Mouse (Mus musculus): ENCODE measurements around the gene Veph1. TPM values are rescaled to one million over a fixed set of nuclear protein-coding genes. Genes with fewer than 3 reads are reported as not detected.
"Not testable (repeated sequence)": the region's sequence is repeated elsewhere in the genome, so short reads cannot be mapped to it uniquely, and the experiment has no call there.

Veph1 gene
- polyA plus RNA-seq, 1 experiment from 2014 or later = 10.5 TPM

DNA sequence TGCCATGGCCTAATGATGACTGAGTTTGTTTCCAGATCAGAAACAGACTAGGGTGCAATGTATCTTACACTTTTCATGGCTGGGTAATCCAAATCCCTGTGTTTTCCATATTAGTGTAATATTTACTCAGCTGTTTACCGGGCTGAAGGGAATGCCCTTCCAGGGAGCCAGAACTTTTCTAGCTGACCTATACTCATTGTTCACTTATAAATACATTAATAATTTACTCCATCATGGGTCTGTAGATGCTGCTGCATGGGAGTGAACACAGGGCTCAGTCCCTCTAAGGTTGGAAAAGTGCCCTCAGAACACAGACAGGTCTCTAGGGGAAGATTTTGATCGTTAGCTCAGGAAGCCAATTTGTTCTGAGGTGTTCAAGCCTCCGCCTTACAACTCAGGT is 1.9 kb downstream of the Veph1 start:
- peak overlapping the region; percentile 89 for H3K27ac ChIP-seq (replicated peaks)
- DNase-seq (ENCODE audit: low spot score) = no peak

GRCm38 (mm10) chr3:66292356-66292946 is 4.2 kb downstream of the Veph1 start:
- 11% methylated on average over 20 of the region's 20 CpGs for WGBS
- peaks cover 44% of the 10 kb centered on the region for H3K4me1 ChIP-seq
- peak overlapping the region; percentile 85 for H3K27ac ChIP-seq (replicated peaks)
- H3K27me3 ChIP-seq (ENCODE audit: low read depth, poor library complexity, severe bottlenecking) = no peaks in the 10 kb centered on the region
- DNase-seq (ENCODE audit: low spot score) = peak; percentile 69
- 0 out of 2 replicates have a peak, but pooled peaks cover 4% of the 10 kb centered on the region for H3K36me3 ChIP-seq
- H3K4me3 ChIP-seq = peak overlapping the region; percentile 40
- no peaks in the 10 kb centered on the region; the same call in 1 of the 2 replicates for H3K9me3 ChIP-seq (replicated peaks)

More for the DNA sequence above, 1.9 kb downstream of the Veph1 start:
- 86% methylated on average over 3 of the region's 3 CpGs for WGBS
- no peaks in the 10 kb centered on the region for H3K9me3 ChIP-seq (replicated peaks)
- H3K4me3 ChIP-seq = no peak overlapping the region
- 0 out of 2 replicates have a peak, but pooled peaks cover 4% of the 10 kb centered on the region for H3K36me3 ChIP-seq
- no peaks in the 10 kb centered on the region for H3K27me3 ChIP-seq (ENCODE audit: low read depth, poor library complexity, severe bottlenecking)
- H3K4me1 ChIP-seq = peaks cover 44% of the 10 kb centered on the region

DNA sequence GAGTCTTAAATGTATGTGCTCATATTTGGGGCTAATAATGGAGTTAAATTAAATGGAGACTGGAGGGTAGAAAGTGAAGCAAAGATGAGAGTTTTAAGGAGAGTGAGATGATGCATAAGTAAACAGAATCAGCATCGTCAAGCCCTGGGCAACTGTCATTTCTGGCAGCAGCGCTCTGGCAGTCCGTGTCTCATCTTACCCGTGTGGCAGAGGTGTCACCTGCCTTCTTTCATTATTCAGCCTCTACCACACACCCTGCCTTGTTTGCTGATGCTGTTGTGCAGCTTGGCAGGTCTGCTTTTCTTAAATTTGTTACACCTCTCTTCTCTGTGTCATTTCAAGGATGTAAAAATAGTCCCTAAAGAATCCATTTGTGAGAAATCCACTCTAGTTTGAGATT is 33.4 kb downstream of the Veph1 start:
- H3K4me3 ChIP-seq = no peak overlapping the region
- no peak overlapping the region for H3K27ac ChIP-seq (replicated peaks)
- WGBS = 82% methylated on average over 4 of the region's 4 CpGs
- no peaks in the 10 kb centered on the region for H3K9me3 ChIP-seq (replicated peaks)
- DNase-seq (ENCODE audit: low spot score) = no peak
- no peaks in the 10 kb centered on the region for H3K27me3 ChIP-seq (ENCODE audit: low read depth, poor library complexity, severe bottlenecking)
- no peaks in the 10 kb centered on the region for H3K4me1 ChIP-seq
- H3K36me3 ChIP-seq = no peaks in the 10 kb centered on the region

DNA sequence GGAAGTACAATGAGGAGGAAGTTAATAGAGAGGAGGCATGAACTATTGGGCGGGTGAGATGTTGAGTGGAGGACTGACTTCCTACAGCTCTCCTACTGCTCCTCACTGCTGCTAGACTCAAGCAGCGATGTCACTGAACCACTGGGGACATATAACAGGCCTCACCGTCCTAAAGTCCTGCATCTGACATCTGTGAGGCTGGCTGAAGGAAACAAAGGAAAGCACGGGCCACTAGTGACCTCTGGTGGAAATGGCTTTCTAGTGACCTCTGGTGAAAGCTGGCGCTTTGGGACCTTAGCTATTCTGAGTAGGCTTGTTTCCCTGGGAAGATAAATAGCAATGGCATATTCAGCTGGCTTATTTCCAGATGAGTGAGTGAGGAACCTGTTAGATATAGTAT is 34.3 kb downstream of the Veph1 start:
- H3K27ac ChIP-seq (replicated peaks) = no peak overlapping the region
- no peaks in the 10 kb centered on the region for H3K27me3 ChIP-seq (ENCODE audit: low read depth, poor library complexity, severe bottlenecking)
- no peaks in the 10 kb centered on the region for H3K4me1 ChIP-seq
- no peak overlapping the region for H3K4me3 ChIP-seq
- no peaks in the 10 kb centered on the region for H3K36me3 ChIP-seq
- no peaks in the 10 kb centered on the region for H3K9me3 ChIP-seq (replicated peaks)
- peak; percentile 39 for DNase-seq (ENCODE audit: low spot score)
- WGBS = 42% methylated on average over 5 of the region's 5 CpGs

DNA sequence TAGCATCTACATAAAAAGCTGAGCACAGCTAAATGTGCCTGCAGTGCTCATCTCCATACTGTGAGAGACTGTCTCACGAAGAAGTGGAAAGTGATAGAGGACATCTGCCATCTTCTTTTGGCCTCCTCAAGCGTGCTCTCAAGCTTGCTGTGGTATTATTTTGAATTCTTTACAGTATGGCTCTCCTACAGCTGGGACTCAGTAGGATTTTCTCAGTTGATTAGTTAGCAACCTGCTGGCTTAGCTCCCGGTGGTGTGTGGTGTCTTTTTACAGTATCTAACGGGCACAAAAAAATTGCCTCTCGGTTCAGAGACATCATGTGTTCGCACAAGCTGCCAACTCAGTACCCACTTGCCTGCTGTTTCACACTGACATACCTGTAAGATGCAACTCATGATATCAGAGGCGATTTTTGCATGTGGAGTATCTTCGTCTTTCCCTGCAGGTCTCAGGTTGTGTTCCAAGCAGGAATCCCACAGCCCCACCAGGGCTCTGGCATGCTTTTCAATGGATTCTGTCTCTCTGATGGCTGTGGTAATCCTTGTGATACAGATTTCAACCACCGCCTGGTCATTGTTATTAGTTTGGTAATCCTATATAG is 42.0 kb downstream of the Veph1 start:
- Histone ChIP-seq H3K36me3 (no peaks in the 10 kb centered on the region), H3K27me3 (ENCODE audit: low read depth, poor library complexity, severe bottlenecking) (no peaks in the 10 kb centered on the region), H3K27ac (replicated peaks) (no peak overlapping the region), H3K4me1 (no peaks in the 10 kb centered on the region), H3K4me3 (no peak overlapping the region), H3K9me3 (replicated peaks) (no peaks in the 10 kb centered on the region)
- no peak for DNase-seq (ENCODE audit: low spot score)
- 86% methylated on average over 9 of the region's 9 CpGs for WGBS

- DNase-seq (ENCODE audit: low spot score) = no peak
- 88% methylated on average over 7 of the region's 7 CpGs for WGBS
- no peak overlapping the region for H3K27ac ChIP-seq (replicated peaks)
These were observed 44.8 kb downstream of the Veph1 start for GRCm38 (mm10) chr3:66251842-66252241.

DNA sequence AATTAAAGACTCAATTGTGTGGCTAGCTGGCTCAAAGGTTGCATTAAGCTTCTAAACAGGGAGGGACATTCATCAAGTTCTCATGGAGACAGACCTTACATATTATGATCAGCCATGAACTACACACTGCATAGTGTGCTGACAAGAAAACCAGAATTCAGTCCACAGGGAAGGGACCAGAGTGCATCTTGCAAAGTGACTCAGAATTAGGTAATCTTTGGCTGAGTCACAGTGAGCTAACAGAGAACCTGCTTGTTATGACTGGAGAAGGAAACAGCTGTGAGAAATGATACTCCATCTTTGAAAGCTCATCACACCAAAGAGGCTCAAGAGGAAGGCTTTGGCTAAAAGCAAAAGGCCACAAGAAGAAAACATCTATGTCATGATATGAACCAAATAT is 56.2 kb downstream of the Veph1 start:
- no peaks in the 10 kb centered on the region for H3K36me3 ChIP-seq
- no peaks in the 10 kb centered on the region for H3K27me3 ChIP-seq (ENCODE audit: low read depth, poor library complexity, severe bottlenecking)
- no peak overlapping the region for H3K27ac ChIP-seq (replicated peaks)
- no peaks in the 10 kb centered on the region for H3K9me3 ChIP-seq (replicated peaks)
- no peak overlapping the region for H3K4me3 ChIP-seq
- no peaks in the 10 kb centered on the region for H3K4me1 ChIP-seq
- no peak for DNase-seq (ENCODE audit: low spot score)

More at GRCm38 (mm10) chr3:66251842-66252241, 44.8 kb downstream of the Veph1 start:
- Histone ChIP-seq H3K4me1 (no peaks in the 10 kb centered on the region), H3K9me3 (replicated peaks) (no peaks in the 10 kb centered on the region), H3K4me3 (no peak overlapping the region), H3K36me3 (no peaks in the 10 kb centered on the region), H3K27me3 (ENCODE audit: low read depth, poor library complexity, severe bottlenecking) (no peaks in the 10 kb centered on the region)

- H3K27me3 ChIP-seq (ENCODE audit: low read depth, poor library complexity, severe bottlenecking); H3K4me3 ChIP-seq; DNase-seq (ENCODE audit: low spot score); H3K9me3 ChIP-seq (replicated peaks); H3K4me1 ChIP-seq; H3K36me3 ChIP-seq; H3K27ac ChIP-seq (replicated peaks): not testable (repeated sequence)
- WGBS = 52% methylated on average over 4 of the region's 4 CpGs
These were observed 60.3 kb downstream of the Veph1 start for GRCm38 (mm10) chr3:66236234-66236871.

GRCm38 (mm10) chr3:66224931-66225537 is 71.6 kb downstream of the Veph1 start:
- Histone ChIP-seq H3K4me3 (no peak overlapping the region), H3K36me3 (peaks cover 5% of the 10 kb centered on the region), H3K27me3 (ENCODE audit: low read depth, poor library complexity, severe bottlenecking) (peaks cover 45% of the 10 kb centered on the region), H3K9me3 (replicated peaks) (no peaks in the 10 kb centered on the region), H3K4me1 (peaks cover 23% of the 10 kb centered on the region), H3K27ac (replicated peaks) (no peak overlapping the region)
- WGBS = 87% methylated on average over 15 of the region's 15 CpGs
- no peak for DNase-seq (ENCODE audit: low spot score)

- Histone ChIP-seq H3K36me3 (peaks cover 5% of the 10 kb centered on the region), H3K27ac (replicated peaks) (peak overlapping the region; percentile 88), H3K4me1 (peaks cover 31% of the 10 kb centered on the region), H3K27me3 (ENCODE audit: low read depth, poor library complexity, severe bottlenecking) (peaks cover 64% of the 10 kb centered on the region), H3K4me3 (peak overlapping the region; percentile 74), H3K9me3 (replicated peaks) (no peaks in the 10 kb centered on the region)
- WGBS = under 1% methylated on average over 11 of the region's 11 CpGs
- peak; percentile 55 for DNase-seq (ENCODE audit: low spot score)
These were observed 75.4 kb downstream of the Veph1 start for GRCm38 (mm10) chr3:66221243-66221611.

- Histone ChIP-seq H3K27ac (replicated peaks) (peak overlapping the region; percentile 88), H3K9me3 (replicated peaks) (no peaks in the 10 kb centered on the region), H3K27me3 (ENCODE audit: low read depth, poor library complexity, severe bottlenecking) (peaks cover 64% of the 10 kb centered on the region), H3K36me3 (peaks cover 5% of the 10 kb centered on the region), H3K4me3 (peak overlapping the region; percentile 74), H3K4me1 (peaks cover 31% of the 10 kb centered on the region)
- peak; percentile 69 for DNase-seq (ENCODE audit: low spot score)
- under 1% methylated on average over 54 of the region's 54 CpGs for WGBS
These were observed 75.9 kb downstream of the Veph1 start for GRCm38 (mm10) chr3:66220554-66221242.

DNA sequence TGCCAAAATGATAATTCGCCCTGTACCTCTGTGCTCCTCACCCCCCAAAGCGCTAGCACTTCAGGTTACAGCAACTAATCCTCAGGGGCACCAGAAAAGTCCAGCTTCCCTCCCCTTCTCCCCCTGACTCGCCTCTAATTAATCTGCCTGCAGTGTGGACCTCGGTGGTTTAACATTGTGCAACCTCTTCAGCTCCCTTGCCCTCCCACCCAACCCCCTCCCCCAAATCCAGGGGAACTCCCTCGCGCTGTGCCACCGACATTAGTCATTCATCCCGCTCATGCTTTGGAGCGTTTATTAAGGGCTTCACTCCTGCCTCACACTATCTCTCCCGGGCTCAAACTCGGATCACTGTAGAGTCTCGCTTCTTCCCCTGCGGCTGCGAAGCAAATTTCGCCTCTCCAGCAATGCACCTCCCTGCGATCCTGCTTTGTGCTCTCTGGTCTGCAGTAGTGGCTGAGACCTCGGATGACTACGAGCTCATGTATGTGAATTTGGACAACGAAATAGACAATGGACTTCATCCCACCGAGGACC is 76.9 kb downstream of the Veph1 start, which contains the start of gene Ptx3:
Ptx3 (plus strand) TSS at position 256 of the 537 bp plus-strand sequence.
- Histone ChIP-seq H3K36me3 (peaks cover 3% of the 10 kb centered on the region), H3K27me3 (ENCODE audit: low read depth, poor library complexity, severe bottlenecking) (peaks cover 61% of the 10 kb centered on the region), H3K4me3 (peak within 1 kb of the TSS; percentile 74), H3K4me1 (peaks cover 31% of the 10 kb centered on the region), H3K9me3 (replicated peaks) (no peaks in the 10 kb centered on the region), H3K27ac (replicated peaks) (peak within 1 kb of the TSS; percentile 88)
- DNase-seq (ENCODE audit: low spot score) = peak; percentile 63
- 2% methylated on average over 20 of the region's 20 CpGs for WGBS
